Mouse (Mus musculus) thymus, adult 2 months (tissue): ENCODE data around the gene Gimap8.

ENCODE experiments used
- CTCF ChIP-seq: fragments of 200-500 bp; IDR thresholded peaks from 2 replicates; pipeline ENCODE4 v1.5.1; 2012; ENCODE audit warnings: mild to moderate bottlenecking, control low read depth, low read length, moderate library complexity, borderline replicate concordance; ENCODE audit not compliant: control insufficient read depth, poor library complexity, insufficient read depth; ENCODE audit errors: extremely low read depth
- POLR2A ChIP-seq: fragments of 200-500 bp; IDR thresholded peaks from 2 replicates; pipeline ENCODE4 v1.6.1; 2012; ENCODE audit warnings: mild to moderate bottlenecking, low read length, control low read depth, moderate library complexity; ENCODE audit not compliant: control insufficient read depth, poor library complexity, insufficient read depth; ENCODE audit errors: extremely low read depth

DNA sequence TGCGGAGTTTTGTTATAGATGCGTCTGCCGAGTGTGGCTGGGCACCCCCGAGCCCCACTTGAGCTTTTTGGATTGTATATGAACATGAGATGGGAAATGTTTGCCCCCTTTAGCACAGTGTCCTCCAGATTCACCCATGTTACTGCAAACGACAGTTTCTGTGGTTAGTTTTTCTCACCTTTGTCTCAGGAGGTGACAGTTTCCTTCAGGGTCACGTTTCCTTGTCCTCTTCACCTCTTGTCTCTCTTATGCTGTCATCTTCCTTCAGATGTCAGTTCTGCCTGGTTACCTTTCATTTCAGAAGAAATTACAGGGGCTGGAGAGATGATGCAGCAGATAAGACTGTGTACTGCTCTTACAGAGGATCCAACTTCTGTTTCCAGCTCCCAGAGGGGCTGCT, 32.7 kb downstream of the Gimap8 start:
- TF ChIP-seq CTCF, result no peak
- no peak for TF ChIP-seq POLR2A
